Mouse (Mus musculus) kidney, postnatal 36 days (tissue): ENCODE measurements at regions not wholly inside any gene's neighbourhood (a gene's known extent, or its start where the extent isn't known, plus 50 kb on each side); places are given as distances from the start of the nearest gene placed in this dataset.

Experiments used
- DNase-seq, 2 experiments: peaks; one replicate each; pipeline ENCODE4 v3.0.0; 2021 to 2022; ENCODE audit warnings: mixed read lengths in 2 of 2

DNA sequence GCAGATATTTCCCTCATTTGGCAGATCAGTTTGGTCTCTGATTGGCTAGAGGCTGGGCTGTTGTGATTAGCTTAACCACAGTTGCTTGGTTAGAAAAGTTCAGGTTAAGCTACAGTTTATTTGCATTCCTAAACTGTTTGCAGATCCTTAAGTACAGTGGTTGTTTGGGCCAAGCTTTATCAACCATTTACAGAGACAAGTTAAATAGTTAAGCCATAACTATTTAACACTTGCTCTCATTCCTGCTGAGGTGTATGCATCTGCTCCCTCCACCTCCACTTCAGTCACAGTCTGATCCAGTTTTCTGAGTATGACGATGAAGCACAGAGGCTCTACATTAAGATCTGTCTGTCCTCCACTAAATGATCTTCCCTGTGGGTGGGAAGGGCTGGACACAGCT lies 58.6 kb upstream of the Gdf10 start:
- DNase-seq: peak; percentile 22 to 53

DNA sequence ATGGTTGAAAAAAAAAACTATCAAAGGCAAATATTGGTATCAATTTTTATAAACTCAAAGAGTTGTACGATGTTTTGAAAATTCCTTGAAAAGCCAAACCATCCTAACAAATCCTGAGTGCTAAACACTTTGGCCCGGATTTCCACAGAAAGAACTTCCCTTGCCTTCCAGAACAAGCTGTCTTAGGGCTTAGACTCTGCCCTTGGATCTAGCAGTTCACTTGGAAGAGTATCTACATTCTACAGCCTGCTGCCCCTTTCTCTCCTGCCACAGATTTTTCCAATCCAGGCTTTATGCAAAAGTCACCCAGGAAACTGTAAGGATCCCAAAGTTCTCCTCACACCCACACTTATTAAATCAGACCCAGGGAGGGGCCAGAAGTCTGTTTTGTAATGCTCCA lies 57.6 kb upstream of the Gdf10 start:
- DNase-seq: peak; percentile 38 to 67

DNA sequence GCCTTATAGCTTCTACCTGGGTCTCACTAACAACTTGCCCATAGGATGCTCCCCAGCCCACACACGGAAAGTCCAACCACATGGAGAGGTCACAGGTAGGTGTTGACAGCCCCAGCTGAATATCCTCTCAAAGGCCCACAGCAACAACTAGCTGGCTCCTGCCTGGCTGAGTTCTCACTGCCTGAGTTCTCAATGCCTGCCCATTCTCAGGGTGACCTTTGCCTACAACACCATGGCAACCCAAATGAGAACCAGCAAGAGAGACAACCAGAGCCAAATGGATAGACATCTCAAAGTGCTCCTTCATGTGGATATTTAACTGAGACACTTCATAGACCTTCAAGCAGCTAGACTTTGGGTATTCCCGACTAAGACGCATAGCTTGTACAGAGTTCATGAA lies 55.7 kb upstream of the Gdf10 start:
- DNase-seq: peak; percentile 46 to 50
